Mouse (Mus musculus): ENCODE results near the gene Cebpe. TPM values are rescaled to one million over a fixed set of nuclear protein-coding genes. Genes with fewer than 3 reads are reported as not detected.
A peak's percentile ranks its signal among the peaks of the same experiment; 100 is the strongest.

The Cebpe gene
- polyA plus RNA-seq, 1 experiment from 2014 or later, result not detected

DNA sequence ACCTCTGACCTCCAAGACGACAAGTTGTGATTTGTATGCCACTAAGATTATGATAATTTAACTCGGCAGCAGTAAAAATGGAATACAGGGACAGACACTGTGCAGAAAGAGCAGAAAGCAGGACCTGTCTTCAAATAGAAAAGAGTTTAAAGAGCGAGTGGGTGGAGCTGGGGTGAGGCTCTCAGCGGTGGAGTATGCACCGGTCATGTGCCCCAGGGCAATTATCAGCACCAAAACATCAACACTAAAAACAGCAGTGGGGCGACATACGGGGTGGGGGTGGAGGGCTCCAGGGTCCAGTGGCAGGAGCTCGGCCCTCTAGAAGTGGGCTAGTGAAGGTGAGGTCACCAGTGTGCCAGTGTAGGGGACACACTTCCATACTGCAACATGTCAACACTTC, 32.5 kb upstream of the Cebpe start:
- Histone ChIP-seq H3K4me2 (ENCODE audit: low read depth, low read length) (no peak overlapping the region), H3K4me3 (ENCODE audit: low read length) (no peak overlapping the region), H3K4me1 (ENCODE audit: control insufficient read depth, insufficient read depth, low read length) (no peaks in the 10 kb centered on the region; the same call in 1 of the 2 replicates), H3K36me3 (ENCODE audit: control insufficient read depth, insufficient read depth) (no peaks in the 10 kb centered on the region), H3K27ac (ENCODE audit: low read length) (no peak overlapping the region), H3K27me3 (ENCODE audit: control insufficient read depth, insufficient read depth, low read length) (no peaks in the 10 kb centered on the region), H3K9me3 (replicated peaks; ENCODE audit: control insufficient read depth, low read length) (no peaks in the 10 kb centered on the region), H3K9ac (ENCODE audit: low read length) (no peak overlapping the region)
- 36% methylated on average over 8 of the region's 8 CpGs for WGBS
- ATAC-seq (replicated peaks; ENCODE audit: extremely low read depth, insufficient read depth, low FRiP score), result 0 out of 2 replicates have a peak, but pooled peaks have one; percentile 32

DNA sequence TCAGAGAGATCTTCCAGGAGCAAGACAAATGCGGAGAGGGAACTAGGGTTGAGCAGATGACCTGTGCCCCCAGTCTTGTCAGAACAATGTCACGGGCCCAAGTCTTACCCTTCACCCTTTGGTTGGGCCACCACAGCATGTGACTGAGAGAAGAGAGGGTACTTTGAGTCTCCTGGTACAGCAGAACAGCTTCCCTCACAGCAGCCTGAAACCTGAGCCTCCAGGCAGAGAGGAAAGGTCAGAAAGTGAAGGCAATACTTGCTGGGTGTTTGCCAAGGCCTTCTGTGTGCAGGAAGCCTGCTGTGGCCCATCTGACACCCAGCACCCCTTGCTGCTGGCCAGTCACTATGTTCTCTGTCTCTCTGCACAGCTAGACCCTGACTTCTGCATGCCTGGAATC, 30.4 kb upstream of the Cebpe start:
- no peak overlapping the region for H3K4me3 ChIP-seq (ENCODE audit: low read length)
- 65% methylated on average over 2 of the region's 2 CpGs for WGBS
- no peak for ATAC-seq (replicated peaks; ENCODE audit: extremely low read depth, insufficient read depth, low FRiP score)
- H3K27ac ChIP-seq (ENCODE audit: low read length), result no peak overlapping the region
- H3K36me3 ChIP-seq (ENCODE audit: control insufficient read depth, insufficient read depth), result no peaks in the 10 kb centered on the region
- no peak overlapping the region for H3K4me2 ChIP-seq (ENCODE audit: low read depth, low read length)
- no peak overlapping the region for H3K9ac ChIP-seq (ENCODE audit: low read length)
- H3K27me3 ChIP-seq (ENCODE audit: control insufficient read depth, insufficient read depth, low read length), result no peaks in the 10 kb centered on the region
- no peaks in the 10 kb centered on the region; the same call in 1 of the 2 replicates for H3K4me1 ChIP-seq (ENCODE audit: control insufficient read depth, insufficient read depth, low read length)
- H3K9me3 ChIP-seq (replicated peaks; ENCODE audit: control insufficient read depth, low read length), result no peaks in the 10 kb centered on the region

DNA sequence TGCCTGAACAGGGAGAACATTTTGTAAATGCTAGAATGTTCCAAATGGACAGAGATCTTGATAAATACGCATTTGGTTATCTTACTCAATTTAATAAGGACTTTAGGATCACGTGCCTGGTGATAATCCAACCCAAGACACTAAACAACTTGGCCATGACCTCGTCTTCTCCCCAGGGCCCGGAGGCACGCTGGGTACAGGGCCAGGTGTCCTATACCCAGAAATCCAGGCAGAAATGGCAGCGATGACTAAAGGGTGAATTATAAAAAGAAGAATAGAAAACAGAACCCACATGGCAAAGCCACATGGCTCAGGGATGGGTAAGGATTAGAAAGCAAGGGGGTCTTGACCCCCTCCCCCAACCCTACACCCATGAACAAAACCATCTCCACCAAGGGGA, 29.7 kb upstream of the Cebpe start:
- no peak for ATAC-seq (replicated peaks; ENCODE audit: extremely low read depth, insufficient read depth, low FRiP score)
- no peaks in the 10 kb centered on the region for H3K36me3 ChIP-seq (ENCODE audit: control insufficient read depth, insufficient read depth)
- H3K4me1 ChIP-seq (ENCODE audit: control insufficient read depth, insufficient read depth, low read length), result peaks cover 3% of the 10 kb centered on the region
- no peaks in the 10 kb centered on the region for H3K27me3 ChIP-seq (ENCODE audit: control insufficient read depth, insufficient read depth, low read length)
- no peaks in the 10 kb centered on the region for H3K9me3 ChIP-seq (replicated peaks; ENCODE audit: control insufficient read depth, low read length)
- no peak overlapping the region for H3K4me3 ChIP-seq (ENCODE audit: low read length)
- H3K27ac ChIP-seq (ENCODE audit: low read length), result no peak overlapping the region
- H3K4me2 ChIP-seq (ENCODE audit: low read depth, low read length), result no peak overlapping the region
- WGBS, result 83% methylated on average over 6 of the region's 6 CpGs
- no peak overlapping the region for H3K9ac ChIP-seq (ENCODE audit: low read length)

- H3K36me3 ChIP-seq (ENCODE audit: control insufficient read depth, insufficient read depth), result no peaks in the 10 kb centered on the region
- H3K4me3 ChIP-seq (ENCODE audit: low read length), result no peak overlapping the region
- WGBS, result 82% methylated on average over 10 of the region's 10 CpGs
- H3K9ac ChIP-seq (ENCODE audit: low read length), result no peak overlapping the region
- no peaks in the 10 kb centered on the region for H3K27me3 ChIP-seq (ENCODE audit: control insufficient read depth, insufficient read depth, low read length)
- ATAC-seq (replicated peaks; ENCODE audit: extremely low read depth, insufficient read depth, low FRiP score), result no peak
- H3K4me1 ChIP-seq (ENCODE audit: control insufficient read depth, insufficient read depth, low read length), result peaks cover 6% of the 10 kb centered on the region
- no peaks in the 10 kb centered on the region for H3K9me3 ChIP-seq (replicated peaks; ENCODE audit: control insufficient read depth, low read length)
- no peak overlapping the region for H3K27ac ChIP-seq (ENCODE audit: low read length)
- H3K4me2 ChIP-seq (ENCODE audit: low read depth, low read length), result no peak overlapping the region
Observed at GRCm38 (mm10) chr14:54737634-54738033, 25.7 kb upstream of the Cebpe start.

DNA sequence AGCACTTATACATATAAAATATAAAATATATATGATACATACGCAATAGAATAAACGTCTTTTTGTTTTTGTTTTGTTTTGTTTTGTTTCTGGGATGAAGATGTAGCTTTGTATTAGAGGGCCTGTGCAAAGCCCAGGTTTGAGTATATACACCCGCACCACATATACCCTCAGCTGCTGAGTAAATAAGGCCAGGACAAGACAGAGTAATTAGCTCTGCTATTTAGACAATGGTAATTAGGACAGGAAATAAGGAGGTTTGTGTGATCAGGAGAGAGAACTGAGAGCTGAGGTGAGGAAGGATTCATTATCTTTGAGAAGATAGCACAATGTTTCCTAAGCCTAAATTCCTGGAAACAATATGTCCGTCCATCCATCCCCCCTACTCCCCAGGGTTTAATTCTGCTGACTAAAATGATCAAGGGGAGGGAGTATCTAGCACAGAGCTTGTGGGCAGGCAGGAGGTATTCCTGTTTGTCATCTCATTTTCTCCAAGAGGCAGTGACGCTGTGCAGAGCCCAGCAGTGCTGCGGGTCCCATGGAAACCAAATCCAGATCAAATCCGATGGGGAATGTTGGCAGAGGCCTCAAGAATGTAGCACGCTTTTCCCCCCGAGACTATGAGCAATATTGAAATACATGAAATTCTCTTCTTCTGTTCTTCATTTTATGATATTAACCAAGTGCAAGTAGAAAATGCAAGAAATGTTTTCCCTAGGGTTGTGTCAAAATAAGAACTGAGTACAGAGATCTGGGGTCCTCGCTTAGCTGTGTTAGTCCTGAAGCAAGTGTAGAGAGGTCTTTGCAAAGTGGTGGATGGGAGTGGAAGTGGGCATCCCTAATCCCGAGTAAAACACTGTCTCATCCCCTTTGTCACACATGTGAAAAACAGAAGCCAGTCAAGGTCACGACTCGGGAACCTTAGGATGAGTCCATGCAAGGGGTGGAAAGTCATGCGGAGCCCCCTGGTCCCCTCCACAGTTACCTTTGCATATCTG, 24.9 kb upstream of the Cebpe start:
- Histone ChIP-seq H3K9me3 (replicated peaks; ENCODE audit: control insufficient read depth, low read length) (no peaks in the 10 kb centered on the region), H3K27me3 (ENCODE audit: control insufficient read depth, insufficient read depth, low read length) (no peaks in the 10 kb centered on the region), H3K27ac (ENCODE audit: low read length) (no peak overlapping the region), H3K4me1 (ENCODE audit: control insufficient read depth, insufficient read depth, low read length) (peaks cover 6% of the 10 kb centered on the region), H3K9ac (ENCODE audit: low read length) (no peak overlapping the region), H3K36me3 (ENCODE audit: control insufficient read depth, insufficient read depth) (no peaks in the 10 kb centered on the region), H3K4me2 (ENCODE audit: low read depth, low read length) (no peak overlapping the region), H3K4me3 (ENCODE audit: low read length) (no peak overlapping the region)
- 54% methylated on average over 14 of the region's 14 CpGs for WGBS
- peak; percentile 28; the same call in 1 of the 2 replicates for ATAC-seq (replicated peaks; ENCODE audit: extremely low read depth, insufficient read depth, low FRiP score)

DNA sequence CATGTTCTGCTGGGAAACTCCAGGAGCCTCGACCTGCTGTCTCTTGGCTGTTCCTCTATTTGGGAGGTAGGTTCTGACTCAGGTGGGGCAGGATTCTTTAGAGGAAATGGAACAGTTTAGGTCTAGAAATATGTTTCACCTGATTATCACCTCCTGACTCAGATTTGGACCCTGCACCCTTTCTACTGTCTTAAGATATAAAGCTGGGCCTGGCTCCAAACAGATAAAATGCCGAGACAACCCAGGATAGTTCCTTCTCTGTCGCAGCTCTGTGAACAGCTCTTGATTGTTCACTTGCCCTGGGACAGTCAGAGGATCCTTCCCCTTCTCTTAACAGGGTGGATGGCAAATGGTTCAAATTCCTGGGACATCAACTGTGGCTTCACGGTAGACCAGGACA, 23.2 kb upstream of the Cebpe start:
- ATAC-seq (replicated peaks; ENCODE audit: extremely low read depth, insufficient read depth, low FRiP score), result no peak
- no peaks in the 10 kb centered on the region for H3K27me3 ChIP-seq (ENCODE audit: control insufficient read depth, insufficient read depth, low read length)
- no peak overlapping the region for H3K27ac ChIP-seq (ENCODE audit: low read length)
- H3K4me3 ChIP-seq (ENCODE audit: low read length), result no peak overlapping the region
- no peaks in the 10 kb centered on the region for H3K36me3 ChIP-seq (ENCODE audit: control insufficient read depth, insufficient read depth)
- no peak overlapping the region for H3K9ac ChIP-seq (ENCODE audit: low read length)
- WGBS, result 58% methylated on average over 4 of the region's 4 CpGs
- peaks cover 6% of the 10 kb centered on the region for H3K4me1 ChIP-seq (ENCODE audit: control insufficient read depth, insufficient read depth, low read length)
- no peak overlapping the region for H3K4me2 ChIP-seq (ENCODE audit: low read depth, low read length)
- no peaks in the 10 kb centered on the region for H3K9me3 ChIP-seq (replicated peaks; ENCODE audit: control insufficient read depth, low read length)

DNA sequence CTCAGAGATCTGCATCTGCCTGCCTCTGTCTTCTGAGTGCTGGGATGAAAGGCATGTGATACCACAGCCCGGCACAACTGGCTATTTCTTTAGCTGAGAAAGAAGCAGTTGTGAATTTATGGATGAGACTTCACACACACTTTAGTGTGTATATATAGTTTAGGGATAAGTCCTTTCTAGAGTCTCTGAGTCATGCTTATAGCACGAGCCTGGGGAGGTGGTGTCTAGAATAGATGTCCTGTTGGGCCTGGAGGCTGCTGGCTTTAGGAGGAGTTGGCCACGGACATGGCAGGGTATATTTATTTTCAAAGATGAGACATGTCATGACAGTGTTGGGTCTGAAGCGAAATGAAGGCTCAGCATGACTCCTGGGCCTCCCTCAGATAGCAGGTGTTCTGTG, 22.0 kb upstream of the Cebpe start:
- Histone ChIP-seq H3K4me3 (ENCODE audit: low read length) (no peak overlapping the region), H3K36me3 (ENCODE audit: control insufficient read depth, insufficient read depth) (no peaks in the 10 kb centered on the region), H3K4me2 (ENCODE audit: low read depth, low read length) (no peak overlapping the region), H3K27me3 (ENCODE audit: control insufficient read depth, insufficient read depth, low read length) (no peaks in the 10 kb centered on the region), H3K27ac (ENCODE audit: low read length) (no peak overlapping the region), H3K4me1 (ENCODE audit: control insufficient read depth, insufficient read depth, low read length) (peaks cover 6% of the 10 kb centered on the region), H3K9ac (ENCODE audit: low read length) (no peak overlapping the region), H3K9me3 (replicated peaks; ENCODE audit: control insufficient read depth, low read length) (no peaks in the 10 kb centered on the region)
- 72% methylated on average over 4 of the region's 4 CpGs for WGBS
- no peak for ATAC-seq (replicated peaks; ENCODE audit: extremely low read depth, insufficient read depth, low FRiP score)

GRCm38 (mm10) chr14:54732206-54732605, 20.2 kb upstream of the Cebpe start:
- no peak overlapping the region for H3K4me2 ChIP-seq (ENCODE audit: low read depth, low read length)
- WGBS, result 93% methylated on average over 8 of the region's 8 CpGs
- no peaks in the 10 kb centered on the region for H3K9me3 ChIP-seq (replicated peaks; ENCODE audit: control insufficient read depth, low read length)
- no peak overlapping the region for H3K4me3 ChIP-seq (ENCODE audit: low read length)
- ATAC-seq (replicated peaks; ENCODE audit: extremely low read depth, insufficient read depth, low FRiP score), result no peak
- H3K27ac ChIP-seq (ENCODE audit: low read length), result no peak overlapping the region
- H3K36me3 ChIP-seq (ENCODE audit: control insufficient read depth, insufficient read depth), result no peaks in the 10 kb centered on the region
- H3K4me1 ChIP-seq (ENCODE audit: control insufficient read depth, insufficient read depth, low read length), result peaks cover 6% of the 10 kb centered on the region
- H3K9ac ChIP-seq (ENCODE audit: low read length), result no peak overlapping the region
- no peaks in the 10 kb centered on the region for H3K27me3 ChIP-seq (ENCODE audit: control insufficient read depth, insufficient read depth, low read length)

GRCm38 (mm10) chr14:54730305-54730704, 18.3 kb upstream of the Cebpe start:
- no peaks in the 10 kb centered on the region for H3K27me3 ChIP-seq (ENCODE audit: control insufficient read depth, insufficient read depth, low read length)
- H3K9ac ChIP-seq (ENCODE audit: low read length), result no peak overlapping the region
- no peaks in the 10 kb centered on the region for H3K4me1 ChIP-seq (ENCODE audit: control insufficient read depth, insufficient read depth, low read length)
- WGBS, result 87% methylated on average over 6 of the region's 6 CpGs
- no peak overlapping the region for H3K27ac ChIP-seq (ENCODE audit: low read length)
- H3K9me3 ChIP-seq (replicated peaks; ENCODE audit: control insufficient read depth, low read length), result no peaks in the 10 kb centered on the region
- H3K4me2 ChIP-seq (ENCODE audit: low read depth, low read length), result no peak overlapping the region
- H3K4me3 ChIP-seq (ENCODE audit: low read length), result no peak overlapping the region
- H3K36me3 ChIP-seq (ENCODE audit: control insufficient read depth, insufficient read depth), result no peaks in the 10 kb centered on the region
- no peak for ATAC-seq (replicated peaks; ENCODE audit: extremely low read depth, insufficient read depth, low FRiP score)

Data from heart, embryonic 16.5 days (tissue).